Mouse (Mus musculus): ENCODE measurements around the gene Pon3.
"Not testable (repeated sequence)": the region's sequence is repeated elsewhere in the genome, so short reads cannot be mapped to it uniquely, and the experiment has no call there.

The Pon3 gene

GRCm38 (mm10) chr6:5254869-5255268, 1.2 kb downstream of the Pon3 start:
- DNase-seq (ENCODE audit: low read depth, low spot score), result no peak

- DNase-seq (ENCODE audit: low read depth, low spot score), result no peak
These were observed 10.2 kb downstream of the Pon3 start for GRCm38 (mm10) chr6:5245926-5246325.

GRCm38 (mm10) chr6:5238799-5239198, 17.3 kb downstream of the Pon3 start:
- DNase-seq (ENCODE audit: low read depth, low spot score), result no peak

GRCm38 (mm10) chr6:5237510-5237909, 18.6 kb downstream of the Pon3 start:
- DNase-seq (ENCODE audit: low read depth, low spot score), result no peak

- no peak for DNase-seq (ENCODE audit: low read depth, low spot score)
These were observed 19.2 kb downstream of the Pon3 start for GRCm38 (mm10) chr6:5236843-5237371.

GRCm38 (mm10) chr6:5234563-5234962, 21.5 kb downstream of the Pon3 start:
- no peak for DNase-seq (ENCODE audit: low read depth, low spot score)

- no peak for DNase-seq (ENCODE audit: low read depth, low spot score)
These were observed 22.3 kb downstream of the Pon3 start for GRCm38 (mm10) chr6:5233812-5234211.

- no peak for DNase-seq (ENCODE audit: low read depth, low spot score)
These were observed 24.1 kb downstream of the Pon3 start for GRCm38 (mm10) chr6:5232022-5232421.

GRCm38 (mm10) chr6:5230261-5230660, 25.8 kb downstream of the Pon3 start:
- no peak for DNase-seq (ENCODE audit: low read depth, low spot score)

- DNase-seq (ENCODE audit: low read depth, low spot score), result not testable (repeated sequence)
These were observed 32.5 kb downstream of the Pon3 start for GRCm38 (mm10) chr6:5223551-5223950.

GRCm38 (mm10) chr6:5222080-5222479, 34.0 kb downstream of the Pon3 start:
- DNase-seq (ENCODE audit: low read depth, low spot score), result no peak

- no peak for DNase-seq (ENCODE audit: low read depth, low spot score)
These were observed 37.9 kb downstream of the Pon3 start for GRCm38 (mm10) chr6:5218190-5218589.

GRCm38 (mm10) chr6:5207817-5208216, 48.3 kb downstream of the Pon3 start:
- DNase-seq (ENCODE audit: low read depth, low spot score), result no peak

- DNase-seq (ENCODE audit: low read depth, low spot score), result no peak
These were observed 56.2 kb downstream of the Pon3 start for GRCm38 (mm10) chr6:5199916-5200315.

- no peak for DNase-seq (ENCODE audit: low read depth, low spot score)
These were observed 56.6 kb downstream of the Pon3 start for GRCm38 (mm10) chr6:5199376-5199905.

- DNase-seq (ENCODE audit: low read depth, low spot score), result no peak
These were observed 57.5 kb downstream of the Pon3 start for GRCm38 (mm10) chr6:5198590-5198989.

GRCm38 (mm10) chr6:5193693-5194092, 62.4 kb downstream of the Pon3 start, which contains the start of gene Pon1:
Gene Pon1, minus strand, starts transcription at chr6:5193946.
- no peak for DNase-seq (ENCODE audit: low read depth, low spot score)

- no peak for DNase-seq (ENCODE audit: low read depth, low spot score)
These were observed 65.3 kb downstream of the Pon3 start for GRCm38 (mm10) chr6:5190761-5191160.

- no peak for DNase-seq (ENCODE audit: low read depth, low spot score)
These were observed 66.6 kb downstream of the Pon3 start for GRCm38 (mm10) chr6:5189507-5189906.

GRCm38 (mm10) chr6:5188938-5189337, 67.1 kb downstream of the Pon3 start:
- no peak for DNase-seq (ENCODE audit: low read depth, low spot score)

GRCm38 (mm10) chr6:5188036-5188435, 68.0 kb downstream of the Pon3 start:
- no peak for DNase-seq (ENCODE audit: low read depth, low spot score)

- no peak for DNase-seq (ENCODE audit: low read depth, low spot score)
These were observed 68.5 kb downstream of the Pon3 start for GRCm38 (mm10) chr6:5187586-5187985.

- no peak for DNase-seq (ENCODE audit: low read depth, low spot score)
These were observed 69.7 kb downstream of the Pon3 start for GRCm38 (mm10) chr6:5186229-5186950.

Data from forelimb bud, embryonic 11.5 days (tissue).